Mouse (Mus musculus) thymus, adult 2 months (tissue): ENCODE results near the gene Cldn34d.

Experiments used
- CTCF ChIP-seq: fragments of 200-500 bp; IDR thresholded peaks from 2 replicates; pipeline ENCODE4 v1.5.1; 2012; ENCODE audit warnings: mild to moderate bottlenecking, control low read depth, low read length, moderate library complexity, borderline replicate concordance; ENCODE audit not compliant: control insufficient read depth, poor library complexity, insufficient read depth; ENCODE audit errors: extremely low read depth
- POLR2A ChIP-seq: fragments of 200-500 bp; IDR thresholded peaks from 2 replicates; pipeline ENCODE4 v1.6.1; 2012; ENCODE audit warnings: mild to moderate bottlenecking, low read length, control low read depth, moderate library complexity; ENCODE audit not compliant: control insufficient read depth, poor library complexity, insufficient read depth; ENCODE audit errors: extremely low read depth

- no peak for TF ChIP-seq CTCF
- TF ChIP-seq POLR2A = no peak
Measured at GRCm38 (mm10) chrX:76598459-76599206, 4.1 kb downstream of the Cldn34d start.
